Mouse (Mus musculus): ENCODE data around the gene Nfam1.

GRCm38 (mm10) chr15:82956721-82957120 lies 76.4 kb downstream of the Nfam1 start:
- TF ChIP-seq CTCF (IDR thresholded peaks at IDR 0.05; ENCODE audit: extremely low read depth, insufficient read depth, insufficient read length, insufficient replicate concordance) (no peak), POLR2A (IDR thresholded peaks at IDR 0.05; ENCODE audit: low read depth, low read length) (no peak)
